ENCODE assay signal across 8 mouse cellular contexts in genomic region chr13:102774786-102775201, GRCm38 (mm10).
DNase-seq lines count a peak whose midpoint lies in the region; ATAC-seq and TF ChIP-seq lines count a peak whose summit lies in the region.
"Had no signal": no experiment of that assay in that cellular context is flagged by ENCODE, and none has a peak within 500 bp of the region (broad histone marks: within the 10 kb centered on the region; RNA-seq: fewer than 3 reads in every experiment).

No protein-coding gene starts in this region.

- no peaks in the 10 kb centered on the region; the same call in 1 of the 2 replicates for H3K4me1 ChIP-seq in lung, postnatal 0 days (ENCODE audit: insufficient read depth, low read depth, low read length)
- H3K4me1 ChIP-seq in lung, adult 2 months (ENCODE audit: control insufficient read depth, insufficient read depth, low read length) = no peaks in the 10 kb centered on the region
- H3K4me1 ChIP-seq in hindbrain, embryonic 11.5 days (replicated peaks; ENCODE audit: control insufficient read depth, insufficient read depth, low read length) = no peaks in the 10 kb centered on the region
- peaks cover 30% of the 10 kb centered on the region for H3K4me1 ChIP-seq in neural tube, embryonic 13.5 days (replicated peaks)

- peak; percentile 51 for DNase-seq in lung, postnatal 0 days (ENCODE audit: low spot score)
- no peak for DNase-seq in lung, adult 2 months
- peak; percentile 60 for DNase-seq in embryo, embryonic 10.5 days (ENCODE audit: low spot score)
- DNase-seq in hindbrain, embryonic 11.5 days (ENCODE audit: low spot score) = peak; percentile 35
- no peak for DNase-seq in cerebellum, adult 8-10 months
- DNase-seq in natural killer cell, adult 2 months (ENCODE audit: low spot score in 2 of 2) = no peak
- DNase-seq: cerebellum, adult 2 months had no signal

- no peaks in the 10 kb centered on the region for H3K27me3 ChIP-seq in lung, postnatal 0 days (replicated peaks; ENCODE audit: insufficient read depth, low read length)
- no peaks in the 10 kb centered on the region for H3K27me3 ChIP-seq in hindbrain, embryonic 11.5 days (ENCODE audit: control insufficient read depth, insufficient read depth, low read length)
- H3K27me3 ChIP-seq in neural tube, embryonic 13.5 days = no peaks in the 10 kb centered on the region

- no peak for TF ChIP-seq POLR2A in lung, adult 2 months (IDR thresholded peaks at IDR 0.05; ENCODE audit: borderline replicate concordance, extremely low read depth, low read depth, low read length)

- 0 out of 2 replicates have a peak overlapping the region, but pooled peaks have one; percentile 7 for H3K27ac ChIP-seq in lung, postnatal 0 days (ENCODE audit: low read length)
- no peak overlapping the region for H3K27ac ChIP-seq in hindbrain, embryonic 11.5 days (ENCODE audit: low read depth, low read length)
- H3K27ac ChIP-seq in neural tube, embryonic 13.5 days (replicated peaks) = peak overlapping the region; percentile 67; the same call in 1 of the 2 replicates

- no peak overlapping the region for H3K9ac ChIP-seq in lung, postnatal 0 days (replicated peaks; ENCODE audit: low read depth)
- no peak overlapping the region for H3K9ac ChIP-seq in hindbrain, embryonic 11.5 days (ENCODE audit: low read depth, low read length)
- no peak overlapping the region for H3K9ac ChIP-seq in neural tube, embryonic 13.5 days

- peak; percentile 61 for ATAC-seq in lung, postnatal 0 days
- ATAC-seq in hindbrain, embryonic 11.5 days (ENCODE audit: low FRiP score) = peak; percentile 51; the same call in 1 of the 2 replicates
- ATAC-seq in neural tube, embryonic 13.5 days (ENCODE audit: low read depth) = peak; percentile 71

- no peak for TF ChIP-seq EP300 in lung, postnatal 0 days (IDR thresholded peaks at IDR 0.05)

- 72% methylated on average over 7 of the region's 7 CpGs for WGBS in lung, postnatal 0 days
- 67% methylated on average over 7 of the region's 7 CpGs for WGBS in lung, adult 2 months
- WGBS in hindbrain, embryonic 11.5 days = 56% methylated on average over 7 of the region's 7 CpGs
- WGBS in neural tube, embryonic 13.5 days = 20% methylated on average over 7 of the region's 7 CpGs

- peak; percentile 47 for TF ChIP-seq CTCF in lung, postnatal 0 days (IDR thresholded peaks at IDR 0.05)
- no peak for TF ChIP-seq CTCF in lung, adult 2 months (IDR thresholded peaks at IDR 0.05; ENCODE audit: insufficient read depth, low read length)

- H3K4me2 ChIP-seq in lung, postnatal 0 days (replicated peaks; ENCODE audit: low read depth, low read length) = no peak overlapping the region
- no peak overlapping the region for H3K4me2 ChIP-seq in hindbrain, embryonic 11.5 days (replicated peaks; ENCODE audit: low read depth, low read length)
- 0 out of 2 replicates have a peak overlapping the region, but pooled peaks have one; percentile 0 for H3K4me2 ChIP-seq in neural tube, embryonic 13.5 days

- no peaks in the 10 kb centered on the region for H3K9me3 ChIP-seq in lung, postnatal 0 days (ENCODE audit: low read length)
- H3K9me3 ChIP-seq in hindbrain, embryonic 11.5 days (ENCODE audit: control insufficient read depth, low read length) = no peaks in the 10 kb centered on the region
- H3K9me3 ChIP-seq in neural tube, embryonic 13.5 days = no peaks in the 10 kb centered on the region

- H3K4me3 ChIP-seq in lung, postnatal 0 days (ENCODE audit: low read depth, low read length) = no peak overlapping the region
- no peak overlapping the region for H3K4me3 ChIP-seq in lung, adult 2 months (replicated peaks; ENCODE audit: extremely low read depth, low read depth, low read length)
- H3K4me3 ChIP-seq in hindbrain, embryonic 11.5 days (ENCODE audit: low read depth, low read length) = no peak overlapping the region
- H3K4me3 ChIP-seq in neural tube, embryonic 13.5 days = no peak overlapping the region

- H3K36me3 ChIP-seq in lung, postnatal 0 days (ENCODE audit: insufficient read depth, low read length) = peaks cover 12% of the 10 kb centered on the region; the same call in 1 of the 2 replicates
- no peaks in the 10 kb centered on the region for H3K36me3 ChIP-seq in hindbrain, embryonic 11.5 days (ENCODE audit: control insufficient read depth, insufficient read depth, low read length)
- H3K36me3 ChIP-seq in neural tube, embryonic 13.5 days = no peaks in the 10 kb centered on the region

Comparison
In these comparisons a context has a peak if more than half of its experiments do, and no peak if none do; other contexts are left out.
1. DNase-seq: peak in lung, postnatal 0 days (single experiment), embryo, embryonic 10.5 days (single experiment) and hindbrain, embryonic 11.5 days (single experiment); none in lung, adult 2 months (single experiment), cerebellum, adult 8-10 months (single experiment) and natural killer cell, adult 2 months (0 of 2).
2. Peak in every context shown above with its lines, with median percentiles within 50 percentile points of each other: ATAC-seq.